Mouse (Mus musculus) gastrocnemius, adult 18-20 months (tissue): ENCODE measurements at regions not wholly inside any gene's neighbourhood (a gene's known extent, or its start where the extent isn't known, plus 50 kb on each side); places are given as distances from the start of the nearest gene placed in this dataset.
"Not testable (repeated sequence)": the region's sequence is repeated elsewhere in the genome, so short reads cannot be mapped to it uniquely, and the experiment has no call there.

Experiments
- DNase-seq: peaks from one replicate; pipeline ENCODE4 v3.0.0; 2021; ENCODE audit warnings: low spot score

- no peak for DNase-seq
Observed at GRCm38 (mm10) chr1:81632704-81633103, 556.0 kb downstream of the Nyap2 start.

GRCm38 (mm10) chr1:81637357-81637756 is 560.6 kb downstream of the Nyap2 start:
- no peak for DNase-seq

- no peak for DNase-seq
Observed at GRCm38 (mm10) chr1:81652990-81653717, 576.4 kb downstream of the Nyap2 start.

- DNase-seq, result peak; percentile 22
Observed at GRCm38 (mm10) chr1:81661245-81661644, 571.7 kb upstream of the Gm9747 start.

GRCm38 (mm10) chr1:81671142-81671541 is 561.8 kb upstream of the Gm9747 start:
- no peak for DNase-seq

GRCm38 (mm10) chr1:81671725-81672124 is 561.2 kb upstream of the Gm9747 start:
- DNase-seq, result no peak

- DNase-seq, result no peak
Observed at GRCm38 (mm10) chr1:81675576-81676342, 557.2 kb upstream of the Gm9747 start.

- peak; percentile 32 for DNase-seq
Observed at GRCm38 (mm10) chr1:81677768-81678400, 555.0 kb upstream of the Gm9747 start.

GRCm38 (mm10) chr1:81696129-81696528 is 536.8 kb upstream of the Gm9747 start:
- peak; percentile 36 for DNase-seq

GRCm38 (mm10) chr1:81709169-81709568 is 523.7 kb upstream of the Gm9747 start:
- DNase-seq, result no peak

- no peak for DNase-seq
Observed at GRCm38 (mm10) chr1:81717091-81717490, 515.8 kb upstream of the Gm9747 start.

- no peak for DNase-seq
Observed at GRCm38 (mm10) chr1:81718233-81718632, 514.7 kb upstream of the Gm9747 start.

- no peak for DNase-seq
Observed at GRCm38 (mm10) chr1:81724859-81725258, 508.1 kb upstream of the Gm9747 start.

GRCm38 (mm10) chr1:81726268-81727132 is 506.4 kb upstream of the Gm9747 start:
- no peak for DNase-seq

- DNase-seq, result no peak
Observed at GRCm38 (mm10) chr1:81737111-81737833, 495.6 kb upstream of the Gm9747 start.

- DNase-seq, result no peak
Observed at GRCm38 (mm10) chr1:81738384-81738783, 494.5 kb upstream of the Gm9747 start.

GRCm38 (mm10) chr1:81739392-81739791 is 493.5 kb upstream of the Gm9747 start:
- no peak for DNase-seq

GRCm38 (mm10) chr1:81739981-81740380 is 492.9 kb upstream of the Gm9747 start:
- DNase-seq, result peak; percentile 43

GRCm38 (mm10) chr1:81741882-81742281 is 491.0 kb upstream of the Gm9747 start:
- not testable (repeated sequence) for DNase-seq

- peak; percentile 25 for DNase-seq
Observed at GRCm38 (mm10) chr1:81744524-81744923, 488.4 kb upstream of the Gm9747 start.
